Comparison of ENCODE assay signal across 25 mouse cellular contexts in genomic region chr11:90220022-90220645, GRCm38 (mm10). TPM values are rescaled to one million over a fixed set of nuclear protein-coding genes. Genes with fewer than 3 reads are reported as not detected.
DNase-seq lines count a peak whose midpoint lies in the region; ATAC-seq and TF ChIP-seq lines count a peak whose summit lies in the region.
"Had no signal": no experiment of that assay in that cellular context is flagged by ENCODE, and none has a peak within 500 bp of the region (broad histone marks: within the 10 kb centered on the region; RNA-seq: fewer than 3 reads in every experiment).

No protein-coding gene starts in this region.

- peaks cover 17% of the 10 kb centered on the region for H3K4me1 ChIP-seq in forebrain, embryonic 10.5 days
- no peaks in the 10 kb centered on the region for H3K4me1 ChIP-seq in forebrain, embryonic 11.5 days (replicated peaks; ENCODE audit: control insufficient read depth, insufficient read depth, low read length)
- H3K4me1 ChIP-seq in testis, adult 2 months (ENCODE audit: control insufficient read depth, insufficient read depth, low read length) = no peaks in the 10 kb centered on the region
- peaks cover 17% of the 10 kb centered on the region for H3K4me1 ChIP-seq in embryonic facial prominence, embryonic 13.5 days
- H3K4me1 ChIP-seq: hindbrain, embryonic 13.5 days had no signal

- H3K27ac ChIP-seq in forebrain, embryonic 10.5 days = peak overlapping the region; percentile 20; the same call in 1 of the 2 replicates
- H3K27ac ChIP-seq in forebrain, embryonic 11.5 days (ENCODE audit: low read depth, low read length) = no peak overlapping the region
- no peak overlapping the region for H3K27ac ChIP-seq in testis, adult 2 months (ENCODE audit: control insufficient read depth, insufficient read depth, low read depth, low read length)
- peak overlapping the region; percentile 49 for H3K27ac ChIP-seq in embryonic facial prominence, embryonic 13.5 days
- H3K27ac ChIP-seq: heart, embryonic 10.5 days; hindbrain, embryonic 13.5 days; kidney, embryonic 15.5 days; stomach, postnatal 0 days had no signal

- ATAC-seq in forebrain, embryonic 11.5 days (replicated peaks; ENCODE audit: low FRiP score) = no peak
- no peak for ATAC-seq in embryonic facial prominence, embryonic 13.5 days (ENCODE audit: insufficient number of reproducible peaks, insufficient read depth, low FRiP score, low TSS enrichment, low read depth)
- ATAC-seq in inflammation-experienced regulatory T-cells, adult 6 months = no peak
- ATAC-seq: forebrain, embryonic 16.5 days; intestine, embryonic 16.5 days; midbrain, embryonic 16.5 days had no signal

- no peaks in the 10 kb centered on the region for H3K9me3 ChIP-seq in forebrain, embryonic 10.5 days
- no peaks in the 10 kb centered on the region for H3K9me3 ChIP-seq in forebrain, embryonic 11.5 days (ENCODE audit: control insufficient read depth, low read length)
- H3K9me3 ChIP-seq in embryonic facial prominence, embryonic 13.5 days = no peaks in the 10 kb centered on the region
- H3K9me3 ChIP-seq: heart, embryonic 10.5 days; hindbrain, embryonic 13.5 days; kidney, embryonic 15.5 days had no signal

- no peaks in the 10 kb centered on the region for H3K27me3 ChIP-seq in forebrain, embryonic 10.5 days (ENCODE audit: poor library complexity, severe bottlenecking)
- no peaks in the 10 kb centered on the region for H3K27me3 ChIP-seq in forebrain, embryonic 11.5 days (ENCODE audit: control insufficient read depth, insufficient read depth, low read length)
- no peaks in the 10 kb centered on the region for H3K27me3 ChIP-seq in testis, adult 2 months (ENCODE audit: control insufficient read depth, insufficient read depth, low read length)
- no peaks in the 10 kb centered on the region for H3K27me3 ChIP-seq in embryonic facial prominence, embryonic 13.5 days
- H3K27me3 ChIP-seq: hindbrain, embryonic 13.5 days; kidney, embryonic 15.5 days had no signal

- WGBS in forebrain, embryonic 10.5 days = 74% methylated on average over 6 of the region's 6 CpGs
- 79% methylated on average over 6 of the region's 6 CpGs for WGBS in forebrain, embryonic 11.5 days
- 38% methylated on average over 6 of the region's 6 CpGs for WGBS in embryonic facial prominence, embryonic 13.5 days

- no peak for TF ChIP-seq POLR2A in testis, adult 2 months (IDR thresholded peaks at IDR 0.05; ENCODE audit: control insufficient read depth, low read depth, low read length)

- H3K36me3 ChIP-seq in forebrain, embryonic 10.5 days (replicated peaks) = no peaks in the 10 kb centered on the region
- H3K36me3 ChIP-seq in forebrain, embryonic 11.5 days (ENCODE audit: control insufficient read depth, insufficient read depth, low read length) = no peaks in the 10 kb centered on the region
- no peaks in the 10 kb centered on the region for H3K36me3 ChIP-seq in testis, adult 2 months (ENCODE audit: control insufficient read depth, insufficient read depth, low read length)
- H3K36me3 ChIP-seq in embryonic facial prominence, embryonic 13.5 days = no peaks in the 10 kb centered on the region
- H3K36me3 ChIP-seq: heart, embryonic 10.5 days; hindbrain, embryonic 13.5 days; kidney, embryonic 15.5 days had no signal

- no peak overlapping the region for H3K9ac ChIP-seq in forebrain, embryonic 11.5 days (ENCODE audit: low read length)
- H3K9ac ChIP-seq in embryonic facial prominence, embryonic 13.5 days = no peak overlapping the region
- H3K9ac ChIP-seq: hindbrain, embryonic 13.5 days; kidney, embryonic 15.5 days had no signal

- H3K4me3 ChIP-seq in forebrain, embryonic 10.5 days = no peak overlapping the region
- H3K4me3 ChIP-seq in forebrain, embryonic 11.5 days (ENCODE audit: low read depth, low read length) = no peak overlapping the region
- peak overlapping the region; percentile 44 for H3K4me3 ChIP-seq in testis, adult 2 months (ENCODE audit: control insufficient read depth, low read depth, low read length)
- H3K4me3 ChIP-seq in embryonic facial prominence, embryonic 13.5 days = no peak overlapping the region
- H3K4me3 ChIP-seq: heart, embryonic 10.5 days; hindbrain, embryonic 13.5 days; kidney, embryonic 15.5 days had no signal

- H3K4me2 ChIP-seq in forebrain, embryonic 11.5 days (ENCODE audit: low read depth, low read length, severe bottlenecking) = no peak overlapping the region
- no peak overlapping the region for H3K4me2 ChIP-seq in embryonic facial prominence, embryonic 13.5 days
- H3K4me2 ChIP-seq: hindbrain, embryonic 13.5 days; kidney, embryonic 15.5 days; liver, embryonic 11.5 days had no signal

- DNase-seq in forebrain, embryonic 10.5 days (ENCODE audit: extremely low spot score, low spot score) = no peak
- no peak for DNase-seq in forebrain, embryonic 11.5 days (ENCODE audit: low spot score)
- no peak for DNase-seq in testis, postnatal 14 days (ENCODE audit: low spot score)
- no peak for DNase-seq in neural tube, embryonic 10.5 days (ENCODE audit: extremely low spot score, low spot score)
- no peak for DNase-seq in adrenal gland, postnatal 4 days (ENCODE audit: low spot score in 2 of 2)
- DNase-seq: adrenal gland, postnatal 14 days; cerebellum, adult 2 months; cerebellum, postnatal 36 days; gastrocnemius, postnatal 25 days; kidney, postnatal 4 days; lung, adult 18-20 months; lung, postnatal 14 days; retina, postnatal 1 day; thymus, postnatal 25 days had no signal

- no peak for TF ChIP-seq CTCF in testis, adult 2 months (IDR thresholded peaks at IDR 0.05; ENCODE audit: control insufficient read depth, insufficient read depth, insufficient replicate concordance, low read depth, low read length)

RNA-seq across cellular contexts. Expression of gene Mmd, which starts 29.1 kb away (rescaled TPM):
- 40.3 and 41.2 TPM in 2 replicates for polyA plus RNA-seq in forebrain, embryonic 10.5 days (2016; fragmentation: Nextera tagmentation; extraction: Ambion mirVana)
- 41.3 and 42.7 TPM in 2 replicates for polyA plus RNA-seq in forebrain, embryonic 11.5 days (2014; fragmentation: Nextera tagmentation; extraction: Ambion mirVana)
- polyA plus RNA-seq in testis, adult 2 months (2012; rRNA removed) = 2.3 and 3.2 TPM in 2 replicates
- polyA plus RNA-seq in embryonic facial prominence, embryonic 13.5 days (2015; fragmentation: Nextera tagmentation; extraction: Ambion mirVana) = 47.5 and 49.1 TPM in 2 replicates
- 10 to 100 TPM; 29.9 to 31.2 (median 30.7) TPM for polyA plus RNA-seq in inflammation-experienced regulatory T-cells, adult 6 months (2017; shearing (Covaris generic))
- 10 to 100 TPM; 40.5 to 44.0 TPM for total RNA-seq in adrenal gland, postnatal 4 days (2021)

RNA-seq across cellular contexts. Expression of gene Gm45716, which starts 32.7 kb away (rescaled TPM):
- polyA plus RNA-seq in forebrain, embryonic 10.5 days (2016; fragmentation: Nextera tagmentation; extraction: Ambion mirVana) = 14.7 and 16.9 TPM in 2 replicates
- polyA plus RNA-seq in forebrain, embryonic 11.5 days (2014; fragmentation: Nextera tagmentation; extraction: Ambion mirVana) = 18.0 and 19.3 TPM in 2 replicates
- 0.55 and 0.63 TPM in 2 replicates for polyA plus RNA-seq in testis, adult 2 months (2012; rRNA removed)
- 11.5 and 12.4 TPM in 2 replicates for polyA plus RNA-seq in embryonic facial prominence, embryonic 13.5 days (2015; fragmentation: Nextera tagmentation; extraction: Ambion mirVana)
- 1 to 10 TPM; 6.1 to 7.8 (median 7.5) TPM for polyA plus RNA-seq in inflammation-experienced regulatory T-cells, adult 6 months (2017; shearing (Covaris generic))
- total RNA-seq in adrenal gland, postnatal 4 days (2021) = 1 to 10 TPM; 3.9 to 4.9 TPM

Comparison
In these comparisons a context has a peak if more than half of its experiments do, and no peak if none do; other contexts are left out.
1. H3K27ac ChIP-seq: peak in forebrain, embryonic 10.5 days (single experiment) and embryonic facial prominence, embryonic 13.5 days (single experiment); none in forebrain, embryonic 11.5 days (single experiment) and testis, adult 2 months (single experiment).